Mouse (Mus musculus) midbrain, postnatal 0 days (tissue): ENCODE data around the gene Ttll8. TPM values are rescaled to one million over a fixed set of nuclear protein-coding genes. Genes with fewer than 3 reads are reported as not detected.

ENCODE experiments used
- ATAC-seq: fragments of 200-750 bp; cut with Nextera tagmentation; 2 replicates; pipeline ENCODE4 v1.8.0; 2017; ENCODE audit warnings: moderate number of reproducible peaks, mild to moderate bottlenecking, moderate TSS enrichment, moderate library complexity; ENCODE audit not compliant: low FRiP score
- DNase-seq: peaks from one replicate; pipeline ENCODE4 v3.0.0-alpha.2; 2015; ENCODE audit warnings: low spot score
- H3K27ac ChIP-seq: fragments of 300-500 bp; sonication (generic); 2 replicates; pipeline ENCODE4 v1.5.1; 2014; ENCODE audit warnings: low read depth, mild to moderate bottlenecking, low read length, mixed read lengths
- H3K27me3 ChIP-seq: fragments of 300-500 bp; sonication (generic); 2 replicates; pipeline ENCODE4 v1.6.1; 2014; ENCODE audit warnings: low read length, control low read depth, mixed read lengths; ENCODE audit not compliant: insufficient read depth
- H3K36me3 ChIP-seq: fragments of 300-500 bp; sonication (generic); 2 replicates; pipeline ENCODE4 v1.6.1; 2014; ENCODE audit warnings: low read length, control low read depth, mixed read lengths; ENCODE audit not compliant: insufficient read depth
- H3K4me1 ChIP-seq: fragments of 300-500 bp; sonication (generic); 2 replicates; pipeline ENCODE4 v1.6.1; 2014; ENCODE audit warnings: mild to moderate bottlenecking, control low read depth, antibody characterized with exemption, low read length, mixed read lengths; ENCODE audit not compliant: insufficient read depth
- H3K4me2 ChIP-seq: fragments of 300-500 bp; sonication (generic); 2 replicates; pipeline ENCODE4 v1.6.1; 2014; ENCODE audit warnings: low read depth, mild to moderate bottlenecking, low read length, mixed read lengths; ENCODE audit not compliant: poor library complexity, severe bottlenecking
- H3K4me3 ChIP-seq: fragments of 300-500 bp; sonication (generic); 2 replicates; pipeline ENCODE4 v1.5.1; 2014; ENCODE audit warnings: low read depth, mild to moderate bottlenecking, low read length, moderate library complexity
- H3K9ac ChIP-seq: fragments of 300-500 bp; sonication (generic); replicated peaks from 2 replicates; pipeline ENCODE4 v1.6.1; 2014; ENCODE audit warnings: mild to moderate bottlenecking, low read length, moderate library complexity, mixed read lengths; ENCODE audit not compliant: poor library complexity, severe bottlenecking
- H3K9me3 ChIP-seq: fragments of 300-500 bp; sonication (generic); 2 replicates; pipeline ENCODE4 v1.6.1; 2016; ENCODE audit warnings: low read length, control low read depth
- CTCF ChIP-seq: IDR thresholded peaks from 2 replicates; pipeline ENCODE4 v1.5.1; 2016; ENCODE audit warnings: antibody characterized with exemption, mild to moderate bottlenecking
- WGBS: fragments of 180-500 bp; shearing (Covaris S2); extraction: QIAGEN DNeasy Blood & Tissue Kit; methylation state at CpG from one replicate; pipeline ENCODE4 v1.1.7; 2014; 5-methylcytosine and 5-hydroxymethylcytosine counted together
- polyA plus RNA-seq: library from polyadenylated mRNA; unstranded; fragments of >200 nt; fragmentation: Nextera tagmentation; extraction: Ambion mirVana; gene quantifications from 2 replicates; pipeline ENCODE4 v1.2.1, GENCODE M21; 2015
- total RNA-seq: library from RNA; depleted of rRNA; stranded (reverse); fragments of >200 nt; gene quantifications from 2 replicates; pipeline ENCODE4 v1.2.3, GENCODE M21; 2014

Gene Ttll8
- total and polyA plus RNA-seq, 2 experiments from 2014 or later = 0.35 TPM; not detected in 1

- peak; percentile 34; the same call in 1 of the 2 replicates for TF ChIP-seq CTCF
- ATAC-seq (no peak), DNase-seq (no peak)
- Histone ChIP-seq H3K27ac (no peak overlapping the region), H3K4me3 (no peak overlapping the region), H3K4me2 (no peak overlapping the region), H3K9ac (no peak overlapping the region), H3K4me1 (no peaks in the 10 kb centered on the region), H3K36me3 (no peaks in the 10 kb centered on the region), H3K27me3 (no peaks in the 10 kb centered on the region), H3K9me3 (no peaks in the 10 kb centered on the region)
- 73% methylated on average over 1 of the region's 1 CpGs for WGBS
These were observed 51.1 kb downstream of the Ttll8 start for GRCm38 (mm10) chr15:88903086-88903485.

GRCm38 (mm10) chr15:88902200-88902875 is 51.9 kb downstream of the Ttll8 start:
- Histone ChIP-seq H3K4me2 (no peak overlapping the region), H3K4me1 (no peaks in the 10 kb centered on the region), H3K9me3 (no peaks in the 10 kb centered on the region), H3K4me3 (no peak overlapping the region), H3K9ac (no peak overlapping the region), H3K27ac (no peak overlapping the region), H3K36me3 (no peaks in the 10 kb centered on the region), H3K27me3 (no peaks in the 10 kb centered on the region)
- no peak for ATAC-seq
- no peak for TF ChIP-seq CTCF
- no peak for DNase-seq
- WGBS = 90% methylated on average over 15 of the region's 15 CpGs

- TF ChIP-seq CTCF = no peak
- no peak overlapping the region for H3K27ac ChIP-seq
- no peaks in the 10 kb centered on the region for H3K36me3 ChIP-seq
- H3K4me3 ChIP-seq = no peak overlapping the region
- no peaks in the 10 kb centered on the region for H3K4me1 ChIP-seq
- H3K4me2 ChIP-seq = no peak overlapping the region
- H3K27me3 ChIP-seq = no peaks in the 10 kb centered on the region
- no peak overlapping the region for H3K9ac ChIP-seq
- ATAC-seq = no peak
- no peak for DNase-seq
- 85% methylated on average over 10 of the region's 10 CpGs for WGBS
- H3K9me3 ChIP-seq = no peaks in the 10 kb centered on the region
These were observed 57.8 kb downstream of the Ttll8 start for GRCm38 (mm10) chr15:88896341-88896980.

- no peak overlapping the region for H3K9ac ChIP-seq
- no peaks in the 10 kb centered on the region for H3K36me3 ChIP-seq
- DNase-seq (no peak), ATAC-seq (no peak)
- no peak overlapping the region for H3K4me2 ChIP-seq
- H3K4me3 ChIP-seq = no peak overlapping the region
- H3K27me3 ChIP-seq = no peaks in the 10 kb centered on the region
- H3K27ac ChIP-seq = no peak overlapping the region
- no peaks in the 10 kb centered on the region for H3K9me3 ChIP-seq
- 88% methylated on average over 6 of the region's 6 CpGs for WGBS
- TF ChIP-seq CTCF = no peak
- H3K4me1 ChIP-seq = no peaks in the 10 kb centered on the region
These were observed 58.3 kb downstream of the Ttll8 start for GRCm38 (mm10) chr15:88895891-88896290.

DNA sequence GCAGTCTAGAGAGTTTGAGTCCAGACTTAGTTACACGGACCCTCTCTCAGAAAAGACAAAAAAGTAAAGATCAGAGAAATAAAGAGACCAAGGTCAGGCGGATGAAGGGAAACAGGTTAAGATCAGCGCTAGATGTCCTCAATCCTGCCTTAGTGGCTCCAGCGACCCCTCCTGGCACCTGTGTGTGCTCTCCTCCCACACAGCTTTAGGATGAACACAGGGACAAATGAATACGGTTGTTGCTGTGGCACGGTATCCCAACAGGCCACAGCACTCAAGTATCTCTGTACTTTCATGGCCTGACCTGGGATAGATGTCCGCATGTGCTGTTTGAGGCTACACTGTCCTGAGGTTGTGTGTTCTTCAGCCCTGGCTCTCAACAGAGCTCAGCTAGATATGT is 59.1 kb downstream of the Ttll8 start:
- no peak overlapping the region for H3K9ac ChIP-seq
- H3K4me3 ChIP-seq = no peak overlapping the region
- no peak overlapping the region for H3K4me2 ChIP-seq
- no peak for TF ChIP-seq CTCF
- no peaks in the 10 kb centered on the region for H3K9me3 ChIP-seq
- no peak overlapping the region for H3K27ac ChIP-seq
- no peak for ATAC-seq
- H3K27me3 ChIP-seq = no peaks in the 10 kb centered on the region
- 74% methylated on average over 7 of the region's 7 CpGs for WGBS
- H3K36me3 ChIP-seq = no peaks in the 10 kb centered on the region
- no peak for DNase-seq
- no peaks in the 10 kb centered on the region for H3K4me1 ChIP-seq

DNA sequence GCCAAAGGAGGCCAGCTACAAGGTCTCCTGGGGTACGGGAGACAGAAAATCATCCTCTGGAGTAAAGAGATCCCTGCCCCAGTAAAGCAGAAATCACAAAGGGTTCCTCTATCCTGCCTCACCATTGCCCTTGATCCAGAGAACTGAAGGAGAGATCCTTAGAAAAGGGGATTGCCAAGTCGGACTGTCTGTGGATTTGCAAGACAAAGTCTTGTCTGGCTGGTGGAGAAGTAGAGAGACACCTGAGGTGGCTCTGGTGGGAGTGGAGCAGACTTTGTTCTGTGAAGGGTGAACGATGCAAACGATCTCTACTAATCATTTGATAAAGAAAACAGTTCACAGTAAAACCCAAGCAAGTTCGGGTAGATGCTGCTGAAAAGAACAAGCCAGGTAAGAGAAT is 61.3 kb downstream of the Ttll8 start:
- Histone ChIP-seq H3K4me2 (no peak overlapping the region), H3K9ac (no peak overlapping the region), H3K9me3 (no peaks in the 10 kb centered on the region), H3K27ac (no peak overlapping the region), H3K36me3 (no peaks in the 10 kb centered on the region), H3K27me3 (no peaks in the 10 kb centered on the region), H3K4me1 (no peaks in the 10 kb centered on the region), H3K4me3 (no peak overlapping the region)
- ATAC-seq (no peak), DNase-seq (no peak)
- 80% methylated on average over 5 of the region's 5 CpGs for WGBS
- TF ChIP-seq CTCF = no peak
